Mouse (Mus musculus): ENCODE results near the gene Ldb1.

DNA sequence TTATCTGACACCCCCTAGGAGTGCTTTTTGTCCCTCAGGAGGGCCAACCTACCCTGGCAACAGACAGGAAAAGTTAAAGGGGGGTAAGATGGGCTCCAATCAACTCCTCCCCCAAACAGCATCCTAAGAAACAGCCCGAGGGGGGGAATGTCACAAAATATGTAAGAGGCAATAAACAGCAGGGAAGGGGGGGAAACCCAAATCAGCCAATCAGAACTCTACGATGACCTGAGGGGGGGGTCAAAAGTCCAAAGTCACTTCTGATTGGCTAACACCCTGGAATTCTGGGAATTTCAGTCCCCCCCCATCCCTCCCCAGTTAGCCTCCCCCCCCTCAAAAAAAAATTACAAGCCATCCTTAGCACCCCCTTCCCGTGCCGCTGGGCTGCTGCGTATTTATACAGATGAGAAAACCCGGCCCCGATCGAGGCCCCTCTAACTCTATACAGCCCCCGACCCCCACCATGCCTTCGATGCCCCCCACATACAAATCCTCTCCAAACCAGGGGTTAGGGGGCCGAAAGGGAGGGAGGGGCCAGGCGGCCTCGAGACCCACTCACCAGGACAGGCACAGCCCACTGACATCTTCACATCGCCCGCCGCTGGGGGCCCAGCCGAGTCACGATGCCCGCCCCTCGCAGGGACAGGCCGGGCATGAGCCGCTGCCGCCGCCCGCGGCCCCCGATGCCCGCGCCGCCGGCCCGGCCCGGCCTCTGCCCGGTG lies 582 bp downstream of the Ldb1 start, which contains the start of gene Pprc1:
- TF ChIP-seq TAL1 (IDR thresholded peaks at IDR 0.05; ENCODE audit: low read length): no peak
- no peak for TF ChIP-seq GATA1 (IDR thresholded peaks at IDR 0.05; ENCODE audit: low read length)

All from erythroblast, embryonic 14.5 days (primary cell).